Mouse (Mus musculus) embryonic facial prominence, embryonic 13.5 days (tissue): ENCODE data around the gene Lcn10. TPM values are rescaled to one million over a fixed set of nuclear protein-coding genes. Genes with fewer than 3 reads are reported as not detected.

Experiments used
- ATAC-seq: fragments of 200-750 bp; cut with Nextera tagmentation; 2 replicates; pipeline ENCODE4 v1.8.0; 2017; ENCODE audit warnings: low read depth; ENCODE audit not compliant: insufficient number of reproducible peaks, insufficient read depth, low FRiP score, low TSS enrichment
- H3K27ac ChIP-seq: fragments of 300-500 bp; sonication (generic); 2 replicates; pipeline ENCODE4 v1.5.1; 2015; ENCODE audit warnings: moderate library complexity, mild to moderate bottlenecking, inconsistent platforms
- H3K27me3 ChIP-seq: fragments of 300-500 bp; sonication (generic); 2 replicates; pipeline ENCODE4 v1.6.1; 2015; ENCODE audit warnings: mild to moderate bottlenecking, inconsistent platforms
- H3K36me3 ChIP-seq: fragments of 300-500 bp; sonication (generic); 2 replicates; pipeline ENCODE4 v1.6.1; 2015; ENCODE audit warnings: mild to moderate bottlenecking, inconsistent platforms
- H3K4me1 ChIP-seq: fragments of 300-500 bp; sonication (generic); 2 replicates; pipeline ENCODE4 v1.6.1; 2015; ENCODE audit warnings: inconsistent platforms
- H3K4me2 ChIP-seq: fragments of 300-500 bp; sonication (generic); 2 replicates; pipeline ENCODE4 v1.6.1; 2015; ENCODE audit warnings: moderate library complexity, mild to moderate bottlenecking, inconsistent platforms
- H3K4me3 ChIP-seq: fragments of 300-500 bp; sonication (generic); 2 replicates; pipeline ENCODE4 v1.5.1; 2015; ENCODE audit warnings: mild to moderate bottlenecking, inconsistent platforms
- H3K9ac ChIP-seq: fragments of 300-500 bp; sonication (generic); 2 replicates; pipeline ENCODE4 v1.6.1; 2015; ENCODE audit warnings: mild to moderate bottlenecking, inconsistent platforms
- H3K9me3 ChIP-seq: fragments of 300-500 bp; sonication (generic); 2 replicates; pipeline ENCODE4 v1.6.1; 2016; ENCODE audit warnings: inconsistent platforms
- WGBS: fragments of 180-500 bp; shearing (Covaris S2); methylation state at CpG from one replicate; pipeline ENCODE4 v1.1.7; 2015; ENCODE audit warnings: mixed read lengths; 5-methylcytosine and 5-hydroxymethylcytosine counted together
- polyA plus RNA-seq: library from polyadenylated mRNA; unstranded; fragments of >200 nt; fragmentation: Nextera tagmentation; extraction: Ambion mirVana; gene quantifications from 2 replicates; pipeline ENCODE4 v1.2.1, GENCODE M21; 2015

Lcn10 gene
- polyA plus RNA-seq = not detected in 2 replicates

DNA sequence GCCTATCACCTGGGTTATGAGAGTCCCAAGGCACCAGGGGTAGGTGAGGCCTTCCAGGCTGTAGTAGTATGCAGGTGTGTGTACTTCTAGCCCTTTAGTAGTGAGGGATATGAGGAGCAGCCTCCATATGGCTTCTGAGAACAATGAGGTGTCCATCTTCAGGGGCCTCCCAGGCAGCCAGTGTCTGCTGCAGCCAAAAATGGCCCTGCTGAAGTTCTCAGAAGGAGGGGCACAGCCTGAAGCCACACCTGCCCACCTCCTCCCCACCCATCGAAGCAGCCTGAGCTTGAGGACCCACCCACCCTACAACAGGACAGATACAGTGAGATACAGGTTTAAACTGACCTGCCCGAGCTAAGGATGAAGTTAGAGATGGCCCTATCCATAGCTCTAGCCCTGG, at the start of gene Lcn10:
Gene Lcn10, plus strand, starts transcription at position 301 of the 400 bp plus-strand sequence.
- 0 out of 2 replicates have a peak, but pooled peaks cover 3% of the 10 kb centered on the region for H3K27me3 ChIP-seq
- H3K4me3 ChIP-seq = no peak within 1 kb of the TSS
- no peak within 1 kb of the TSS for H3K4me2 ChIP-seq
- no peaks in the 10 kb centered on the region for H3K36me3 ChIP-seq
- H3K27ac ChIP-seq = no peak within 1 kb of the TSS
- no peak within 1 kb of the TSS for H3K9ac ChIP-seq
- ATAC-seq = no peak
- no peaks in the 10 kb centered on the region for H3K9me3 ChIP-seq
- H3K4me1 ChIP-seq = 0 out of 2 replicates have a peak, but pooled peaks cover 3% of the 10 kb centered on the region
- 68% methylated on average over 2 of the region's 2 CpGs for WGBS

DNA sequence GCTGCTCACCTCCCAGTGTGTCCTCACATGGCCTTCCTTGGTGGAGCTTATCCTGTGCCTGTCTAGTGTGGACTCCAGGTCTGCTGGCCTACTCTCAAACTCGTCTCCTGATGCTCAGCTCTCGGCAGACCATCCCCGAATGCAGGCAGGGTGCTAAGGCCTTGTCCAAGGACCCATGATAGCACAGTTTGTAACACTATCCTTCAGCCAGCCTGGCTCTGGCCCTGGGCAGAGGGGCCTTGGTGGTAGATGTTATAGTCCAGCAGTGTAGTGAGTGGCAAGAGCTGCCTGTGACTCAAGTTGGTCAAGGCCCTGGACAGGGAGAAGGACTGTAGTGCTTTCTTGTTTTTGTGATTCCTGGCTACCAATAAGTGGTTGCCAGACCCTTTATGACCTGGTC, 48.9 kb upstream of the Lcn10 start:
- H3K36me3 ChIP-seq = no peaks in the 10 kb centered on the region
- no peak overlapping the region for H3K9ac ChIP-seq
- no peaks in the 10 kb centered on the region for H3K4me1 ChIP-seq
- no peak overlapping the region for H3K27ac ChIP-seq
- H3K27me3 ChIP-seq = no peaks in the 10 kb centered on the region
- ATAC-seq = no peak
- no peaks in the 10 kb centered on the region for H3K9me3 ChIP-seq
- WGBS = 76% methylated on average over 3 of the region's 3 CpGs
- no peak overlapping the region for H3K4me3 ChIP-seq
- H3K4me2 ChIP-seq = no peak overlapping the region

DNA sequence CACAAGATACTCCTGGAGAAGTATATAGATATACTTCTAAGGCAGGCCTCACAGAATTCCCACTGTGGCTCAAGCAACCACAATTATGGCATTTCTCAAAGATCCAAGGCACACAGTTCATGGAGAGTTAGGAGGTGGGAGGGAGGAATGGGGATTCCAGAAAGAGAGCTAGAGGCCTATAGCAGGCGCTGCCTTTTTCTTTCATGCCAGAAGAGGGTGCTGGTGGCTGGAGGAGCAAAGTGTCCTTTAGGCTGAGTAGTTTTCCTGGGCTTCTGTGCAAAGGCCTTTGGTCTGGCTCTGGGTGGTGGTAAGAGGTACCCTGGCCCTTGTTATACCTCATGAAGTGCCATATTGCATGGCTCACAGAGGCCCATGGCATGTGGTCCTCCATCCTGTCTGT, 48.5 kb upstream of the Lcn10 start:
- no peaks in the 10 kb centered on the region for H3K9me3 ChIP-seq
- H3K4me3 ChIP-seq = no peak overlapping the region
- no peaks in the 10 kb centered on the region for H3K27me3 ChIP-seq
- no peaks in the 10 kb centered on the region for H3K36me3 ChIP-seq
- no peak overlapping the region for H3K4me2 ChIP-seq
- H3K9ac ChIP-seq = no peak overlapping the region
- H3K4me1 ChIP-seq = no peaks in the 10 kb centered on the region
- WGBS = 56% methylated on average over 1 of the region's 1 CpGs
- H3K27ac ChIP-seq = no peak overlapping the region
- no peak for ATAC-seq

DNA sequence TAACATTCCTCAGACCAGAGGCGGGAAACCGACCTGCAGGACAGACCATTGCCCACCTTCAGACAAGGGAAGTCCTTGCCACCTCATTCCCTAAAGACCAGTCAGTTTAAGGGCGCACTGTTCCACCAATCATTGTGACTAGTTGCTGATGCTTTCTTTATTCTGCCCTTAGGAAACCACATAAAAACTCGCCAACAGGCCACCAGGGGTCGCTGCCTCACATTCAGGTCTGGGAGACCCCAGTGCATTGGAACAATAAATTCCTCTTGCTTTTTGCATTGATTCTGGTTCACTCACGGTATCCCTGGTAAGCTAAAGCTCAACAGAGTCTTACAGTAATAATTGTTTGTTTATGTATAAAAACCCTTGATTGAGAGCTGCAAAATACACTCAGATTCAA, 42.6 kb upstream of the Lcn10 start:
- ATAC-seq = no peak
- 9% methylated on average over 6 of the region's 6 CpGs for WGBS
- no peaks in the 10 kb centered on the region for H3K9me3 ChIP-seq
- H3K27ac ChIP-seq = no peak overlapping the region
- H3K9ac ChIP-seq = no peak overlapping the region
- H3K4me3 ChIP-seq = no peak overlapping the region
- no peaks in the 10 kb centered on the region for H3K27me3 ChIP-seq
- no peak overlapping the region for H3K4me2 ChIP-seq
- no peaks in the 10 kb centered on the region for H3K36me3 ChIP-seq
- no peaks in the 10 kb centered on the region for H3K4me1 ChIP-seq

DNA sequence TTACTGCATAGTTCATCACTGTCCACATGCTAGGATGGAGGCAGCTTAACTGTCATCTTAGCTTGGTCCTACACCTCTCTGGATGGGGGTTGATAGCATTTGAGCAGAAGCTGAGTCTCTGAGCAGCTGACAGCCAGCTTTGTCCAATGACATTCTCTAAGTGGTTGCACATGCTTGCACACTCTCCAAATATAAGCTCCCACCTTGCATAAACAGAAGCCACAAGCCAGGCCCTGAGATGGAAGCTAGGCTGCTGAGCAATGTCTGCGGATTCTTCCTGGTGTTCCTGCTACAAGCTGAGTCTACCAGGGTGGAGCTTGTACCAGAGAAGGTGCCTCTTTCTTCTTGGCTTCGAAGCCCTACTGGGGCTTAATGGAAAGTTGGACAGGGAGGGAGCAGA, 29.6 kb upstream of the Lcn10 start, which contains the start of gene Lcn8:
Gene Lcn8, plus strand, starts transcription at position 219 of the 400 bp plus-strand sequence.
- Histone ChIP-seq H3K4me1 (no peaks in the 10 kb centered on the region), H3K9ac (no peak within 1 kb of the TSS), H3K27ac (no peak within 1 kb of the TSS), H3K4me2 (no peak within 1 kb of the TSS), H3K36me3 (no peaks in the 10 kb centered on the region), H3K9me3 (no peaks in the 10 kb centered on the region), H3K4me3 (no peak within 1 kb of the TSS), H3K27me3 (no peaks in the 10 kb centered on the region)
- 80% methylated on average over 2 of the region's 2 CpGs for WGBS
- ATAC-seq = no peak

DNA sequence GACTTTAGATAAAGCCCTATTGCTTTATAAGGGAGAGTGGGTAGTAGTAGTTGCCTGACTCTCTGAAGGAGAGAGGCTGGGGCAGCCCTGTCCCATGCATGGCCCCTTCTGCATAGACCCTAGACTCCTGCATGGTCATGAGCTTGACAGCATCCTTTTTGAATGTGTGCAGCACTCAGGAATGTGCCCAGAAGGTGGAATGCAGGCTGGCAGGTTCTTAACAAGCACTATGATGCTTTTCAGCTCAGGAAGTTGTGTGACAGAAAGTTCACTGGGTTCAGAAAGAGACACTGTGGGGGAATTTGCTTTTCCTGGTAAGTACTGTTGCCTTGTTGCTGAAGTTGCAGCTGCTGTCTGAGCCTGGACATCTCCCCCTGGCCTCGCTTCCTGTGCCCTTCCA, 28.0 kb upstream of the Lcn10 start:
- H3K4me1 ChIP-seq = no peaks in the 10 kb centered on the region
- no peak overlapping the region for H3K9ac ChIP-seq
- H3K4me3 ChIP-seq = no peak overlapping the region
- no peak for ATAC-seq
- WGBS = 33% methylated on average over 1 of the region's 1 CpGs
- no peak overlapping the region for H3K27ac ChIP-seq
- no peak overlapping the region for H3K4me2 ChIP-seq
- H3K27me3 ChIP-seq = no peaks in the 10 kb centered on the region
- no peaks in the 10 kb centered on the region for H3K36me3 ChIP-seq
- no peaks in the 10 kb centered on the region for H3K9me3 ChIP-seq

DNA sequence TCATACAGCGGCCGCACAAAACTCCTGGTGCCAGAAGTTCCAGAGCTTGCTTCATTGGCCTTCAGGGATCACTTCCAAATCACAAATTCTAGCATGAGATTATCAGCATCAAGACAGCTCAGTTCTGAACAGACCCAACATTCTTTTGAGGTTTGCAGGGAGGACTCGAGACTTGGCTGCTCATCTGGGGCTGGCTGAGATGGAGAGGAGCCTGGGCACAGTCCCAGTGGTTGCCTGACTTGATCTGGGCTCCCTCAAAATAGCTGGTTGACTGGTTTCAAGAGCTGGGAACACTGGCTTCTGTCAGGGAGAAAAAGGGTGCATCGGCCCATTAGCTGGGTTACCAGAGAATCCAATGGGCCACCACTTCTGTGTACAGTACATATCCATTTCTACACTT, 25.8 kb upstream of the Lcn10 start:
- Histone ChIP-seq H3K27me3 (no peaks in the 10 kb centered on the region), H3K9me3 (no peaks in the 10 kb centered on the region)
- ATAC-seq = no peak

DNA sequence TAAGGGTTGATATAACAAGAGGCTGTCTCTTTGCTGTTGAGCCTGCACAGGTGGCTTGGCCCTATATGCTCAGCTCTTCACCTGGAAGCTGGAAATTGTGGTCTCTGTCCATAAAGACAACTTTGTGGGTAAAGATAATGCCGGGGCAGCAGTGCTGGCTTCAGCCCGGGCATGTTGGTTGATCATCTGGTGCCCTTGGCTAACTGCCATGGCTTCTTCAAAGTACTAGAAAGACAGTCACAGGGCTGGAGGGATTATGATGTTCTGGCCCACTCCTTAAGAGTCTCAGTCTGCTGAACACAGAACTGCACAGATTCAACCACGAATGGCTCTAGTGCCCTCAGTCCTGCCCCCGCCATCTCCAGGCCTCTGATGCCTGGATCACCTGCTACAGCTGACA, 25.3 kb upstream of the Lcn10 start:
- ATAC-seq = no peak
- H3K9me3 ChIP-seq = no peaks in the 10 kb centered on the region
- H3K4me3 ChIP-seq = no peak overlapping the region
- 78% methylated on average over 4 of the region's 4 CpGs for WGBS
- H3K4me1 ChIP-seq = no peaks in the 10 kb centered on the region
- H3K36me3 ChIP-seq = no peaks in the 10 kb centered on the region
- no peak overlapping the region for H3K9ac ChIP-seq
- H3K27ac ChIP-seq = no peak overlapping the region
- H3K27me3 ChIP-seq = no peaks in the 10 kb centered on the region
- no peak overlapping the region for H3K4me2 ChIP-seq

More for the DNA sequence above, 25.8 kb upstream of the Lcn10 start:
- H3K4me2 ChIP-seq = no peak overlapping the region
- no peak overlapping the region for H3K9ac ChIP-seq
- H3K36me3 ChIP-seq = no peaks in the 10 kb centered on the region
- H3K4me3 ChIP-seq = no peak overlapping the region
- H3K4me1 ChIP-seq = no peaks in the 10 kb centered on the region
- WGBS = 84% methylated on average over 4 of the region's 4 CpGs
- no peak overlapping the region for H3K27ac ChIP-seq

DNA sequence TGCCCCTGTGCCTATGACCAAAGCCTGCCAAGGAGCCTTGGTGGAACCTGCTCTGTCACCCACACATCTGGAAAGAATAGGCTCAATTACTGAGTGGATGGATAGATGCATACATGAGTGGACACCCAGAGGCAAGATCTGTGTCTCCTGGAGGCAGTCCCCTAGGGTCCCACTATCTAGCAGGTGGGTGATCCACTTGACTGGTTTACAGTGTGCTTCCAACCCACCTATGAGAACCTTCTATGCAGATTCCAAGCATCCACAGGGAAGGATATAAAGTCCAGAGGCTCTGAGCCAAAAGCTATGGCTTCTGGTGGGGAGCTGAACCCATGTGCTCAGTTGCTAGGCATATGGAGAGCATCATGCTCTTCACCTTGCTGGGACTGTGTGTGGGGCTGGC, 24.9 kb upstream of the Lcn10 start, which contains the start of gene Lcn5:
Gene Lcn5, plus strand, starts transcription at position 301 of the 400 bp plus-strand sequence.
- H3K4me3 ChIP-seq = no peak within 1 kb of the TSS
- H3K4me2 ChIP-seq = no peak within 1 kb of the TSS
- no peaks in the 10 kb centered on the region for H3K4me1 ChIP-seq
- no peak for ATAC-seq
- no peaks in the 10 kb centered on the region for H3K36me3 ChIP-seq
- no peak within 1 kb of the TSS for H3K27ac ChIP-seq
- no peak within 1 kb of the TSS for H3K9ac ChIP-seq
- no peaks in the 10 kb centered on the region for H3K9me3 ChIP-seq
- no peaks in the 10 kb centered on the region for H3K27me3 ChIP-seq

DNA sequence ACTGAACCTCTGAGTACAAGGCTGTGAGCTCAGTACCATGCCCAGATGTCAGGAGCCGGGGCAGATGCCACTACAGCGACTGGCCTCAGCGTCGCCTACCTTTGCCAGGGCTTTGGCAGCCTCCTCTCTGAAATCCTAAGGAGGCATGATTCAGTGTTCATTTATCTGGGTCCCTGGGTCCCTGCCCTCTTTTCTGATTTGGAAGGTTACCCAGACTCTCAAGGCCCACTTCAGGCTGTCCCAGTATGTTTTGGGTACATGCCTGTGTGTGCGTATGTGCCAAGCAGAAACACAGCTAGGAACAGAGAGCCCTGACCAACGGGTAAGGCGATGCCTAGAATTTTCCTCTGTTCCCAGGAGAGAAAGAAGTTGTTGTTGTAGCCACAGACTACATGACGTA, 22.2 kb upstream of the Lcn10 start:
- 84% methylated on average over 8 of the region's 8 CpGs for WGBS

DNA sequence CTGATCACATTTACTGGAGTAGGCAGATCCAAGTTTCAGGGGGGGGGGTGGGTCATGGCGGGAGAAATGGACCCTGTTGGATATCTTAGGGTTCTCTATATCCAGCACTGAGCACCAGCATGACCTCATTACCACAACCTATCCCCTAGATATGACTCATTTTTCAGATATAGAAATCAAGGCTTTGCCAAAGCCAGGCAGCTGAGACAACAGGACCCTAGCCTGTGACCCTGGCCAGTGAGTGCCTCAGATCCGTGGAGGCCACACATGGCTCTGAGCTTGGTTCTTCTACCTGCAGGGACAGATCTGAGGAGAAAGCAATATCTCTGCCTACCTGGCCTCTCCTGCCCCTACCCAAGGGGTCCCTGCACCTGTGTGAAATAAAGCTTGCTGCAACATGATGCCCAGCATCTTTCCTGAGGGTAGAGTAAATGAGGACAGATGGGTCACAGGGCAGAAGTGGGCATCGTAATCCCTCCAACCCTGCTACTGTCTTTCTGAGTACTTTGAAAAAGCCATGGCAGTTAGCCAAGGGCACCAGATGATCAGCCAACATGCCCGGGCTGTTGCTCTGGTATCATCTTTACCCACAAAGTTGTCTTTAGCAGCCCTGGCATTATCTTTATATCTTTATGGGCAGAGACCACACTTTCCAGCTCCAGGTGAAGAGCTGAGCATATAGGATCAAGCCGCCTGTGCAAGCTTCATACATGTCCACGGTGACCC, 21.1 kb upstream of the Lcn10 start:
- WGBS = 83% methylated on average over 6 of the region's 6 CpGs
- Histone ChIP-seq H3K4me1 (no peaks in the 10 kb centered on the region), H3K27me3 (no peaks in the 10 kb centered on the region), H3K27ac (no peak overlapping the region), H3K9me3 (no peaks in the 10 kb centered on the region), H3K36me3 (no peaks in the 10 kb centered on the region), H3K4me3 (no peak overlapping the region), H3K4me2 (no peak overlapping the region), H3K9ac (no peak overlapping the region)
- no peak for ATAC-seq

More for the DNA sequence above, 22.2 kb upstream of the Lcn10 start:
- Histone ChIP-seq H3K4me1 (no peaks in the 10 kb centered on the region), H3K36me3 (no peaks in the 10 kb centered on the region), H3K27me3 (no peaks in the 10 kb centered on the region), H3K9me3 (no peaks in the 10 kb centered on the region), H3K4me3 (no peak overlapping the region), H3K27ac (no peak overlapping the region), H3K4me2 (no peak overlapping the region), H3K9ac (no peak overlapping the region)
- no peak for ATAC-seq

DNA sequence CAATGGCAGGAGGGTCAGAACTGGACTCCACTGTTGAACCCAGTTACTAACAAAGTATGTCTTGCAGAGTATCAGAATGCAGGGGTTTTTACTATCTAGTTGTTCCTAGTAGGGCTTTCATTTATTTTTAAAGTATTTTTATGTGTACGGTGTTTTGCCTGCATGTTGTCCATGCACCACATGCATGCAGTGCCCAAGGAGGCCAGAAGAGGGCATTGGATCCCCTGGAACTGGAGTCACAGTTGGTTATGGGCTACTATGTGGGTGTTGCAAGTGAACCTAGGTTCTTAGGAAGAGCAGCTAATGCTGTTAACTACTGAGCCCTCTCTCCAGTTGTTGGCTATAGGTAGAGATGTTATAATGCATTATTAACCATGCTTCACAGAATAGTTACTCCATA, 19.0 kb upstream of the Lcn10 start:
- ATAC-seq = no peak
- no peak overlapping the region for H3K9ac ChIP-seq
- no peak overlapping the region for H3K27ac ChIP-seq
- no peaks in the 10 kb centered on the region for H3K36me3 ChIP-seq
- H3K4me1 ChIP-seq = no peaks in the 10 kb centered on the region
- no peak overlapping the region for H3K4me3 ChIP-seq
- H3K4me2 ChIP-seq = no peak overlapping the region
- no peaks in the 10 kb centered on the region for H3K27me3 ChIP-seq
- no peaks in the 10 kb centered on the region for H3K9me3 ChIP-seq
- 53% methylated on average over 1 of the region's 1 CpGs for WGBS
